Mouse (Mus musculus) small intestine, adult 2 months (tissue): Measurements from ENCODE around the gene Itga9.

ENCODE experiments used
- CTCF ChIP-seq: fragments of 200-500 bp; IDR thresholded peaks from 2 replicates; pipeline ENCODE4 v1.5.1; 2012; ENCODE audit warnings: low read depth, mild to moderate bottlenecking, control low read depth, inconsistent platforms, low read length, moderate library complexity, mixed read lengths; ENCODE audit not compliant: insufficient replicate concordance, insufficient read length; ENCODE audit errors: extremely low read depth
- POLR2A ChIP-seq: fragments of 200-500 bp; IDR thresholded peaks from 2 replicates; pipeline ENCODE4 v1.6.1; 2012; ENCODE audit warnings: low read depth, mild to moderate bottlenecking, control low read depth, inconsistent platforms, low read length, moderate library complexity

- TF ChIP-seq CTCF (no peak), POLR2A (no peak)
Measured at GRCm38 (mm10) chr9:118638642-118639210, 32.2 kb downstream of the Itga9 start.
